Mouse (Mus musculus): Measurements from ENCODE around the gene Ttbk1. TPM values are rescaled to one million over a fixed set of nuclear protein-coding genes. Genes with fewer than 3 reads are reported as not detected.

Gene Ttbk1
- total and polyA plus RNA-seq, 2 experiments, result 0.18 to 0.22 TPM

DNA sequence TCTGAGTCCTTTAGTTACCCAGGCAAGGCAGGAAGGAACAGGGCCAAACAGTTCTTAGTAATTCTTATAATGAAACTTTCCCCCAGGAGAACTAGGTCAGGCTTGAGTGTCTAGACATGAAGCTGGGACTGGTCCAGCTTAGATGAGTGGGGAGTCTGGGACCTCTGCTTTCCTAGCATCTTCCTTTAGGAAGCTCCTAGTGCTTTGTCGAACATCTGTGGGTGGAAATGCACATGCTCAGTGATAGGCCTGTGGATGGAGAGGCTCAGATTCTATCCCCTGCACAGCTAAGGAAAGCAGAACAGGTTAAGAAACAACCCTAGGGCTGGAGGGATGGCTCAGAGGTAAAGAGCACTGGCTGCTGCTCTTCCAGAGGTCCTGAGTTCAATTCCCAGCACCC lies 92.8 kb downstream of the Ttbk1 start:
- peaks cover 44% of the 10 kb centered on the region for H3K36me3 ChIP-seq (ENCODE audit: control insufficient read depth, insufficient read depth, low read length)

DNA sequence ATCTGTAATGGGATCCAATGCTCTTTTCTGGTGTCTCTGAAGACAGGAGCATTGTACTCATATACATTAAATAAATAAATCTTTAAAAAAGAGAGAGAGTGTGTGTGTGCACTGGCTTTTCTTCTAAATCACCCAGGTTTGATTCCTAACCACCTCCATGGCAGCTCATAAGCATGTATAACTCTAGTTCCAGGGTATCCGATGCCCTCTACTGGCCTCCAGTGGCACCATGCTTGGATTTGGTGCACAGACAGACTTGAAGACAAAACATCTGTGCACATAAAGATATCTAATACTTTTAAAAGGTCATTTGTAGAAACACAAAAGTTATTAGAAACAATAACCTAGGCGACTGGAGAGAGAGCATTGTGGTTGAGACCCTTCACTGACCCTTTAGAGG lies 94.5 kb downstream of the Ttbk1 start:
- Histone ChIP-seq H3K36me3 (ENCODE audit: control insufficient read depth, insufficient read depth, low read length) (peaks cover 44% of the 10 kb centered on the region), H3K27ac (replicated peaks; ENCODE audit: insufficient read depth, low read depth, low read length) (no peak overlapping the region), H3K4me3 (ENCODE audit: insufficient read depth, low read depth, low read length) (no peak overlapping the region), H3K79me2 (ENCODE audit: control insufficient read depth, insufficient read depth, low read length) (peaks cover 2% of the 10 kb centered on the region; the same call in 1 of the 2 replicates), H3K27me3 (ENCODE audit: control insufficient read depth, insufficient read depth, low read length) (no peaks in the 10 kb centered on the region), H3K9ac (ENCODE audit: low read depth, low read length) (no peak overlapping the region), H3K4me1 (ENCODE audit: control insufficient read depth, insufficient read depth, low read length) (no peaks in the 10 kb centered on the region)
- DNase-seq (ENCODE audit: extremely low read depth, low read depth, low spot score), result peak; percentile 39
- peak; percentile 64; the same call in 1 of the 2 replicates for TF ChIP-seq CTCF (IDR thresholded peaks at IDR 0.05; ENCODE audit: low read depth, low read length)
- TF ChIP-seq POLR2A (IDR thresholded peaks at IDR 0.05; ENCODE audit: extremely low read depth, insufficient read depth, low read length), result no peak
- 56% methylated on average over 2 of the region's 2 CpGs for WGBS

More for the DNA sequence above, 92.8 kb downstream of the Ttbk1 start:
- no peak overlapping the region for H3K9ac ChIP-seq (ENCODE audit: low read depth, low read length)
- H3K27me3 ChIP-seq (ENCODE audit: control insufficient read depth, insufficient read depth, low read length), result no peaks in the 10 kb centered on the region
- TF ChIP-seq CTCF (IDR thresholded peaks at IDR 0.05; ENCODE audit: low read depth, low read length) (no peak), POLR2A (IDR thresholded peaks at IDR 0.05; ENCODE audit: extremely low read depth, insufficient read depth, low read length) (no peak)
- DNase-seq (ENCODE audit: extremely low read depth, low read depth, low spot score), result no peak
- no peaks in the 10 kb centered on the region for H3K79me2 ChIP-seq (ENCODE audit: control insufficient read depth, insufficient read depth, low read length)
- 90% methylated on average over 1 of the region's 1 CpGs for WGBS
- no peak overlapping the region for H3K27ac ChIP-seq (replicated peaks; ENCODE audit: insufficient read depth, low read depth, low read length)
- no peak overlapping the region for H3K4me3 ChIP-seq (ENCODE audit: insufficient read depth, low read depth, low read length)
- no peaks in the 10 kb centered on the region for H3K4me1 ChIP-seq (ENCODE audit: control insufficient read depth, insufficient read depth, low read length)

Other genes starting within 250 kb of the Ttbk1 start
- gene Polr1c, start 239.6 kb downstream of the Ttbk1 start, total RNA-seq (2014; rRNA removed), result 31.6 and 34.4 TPM in 2 replicates
- 25.2 and 25.3 TPM in 2 replicates for gene Polr1c, start 239.6 kb downstream of the Ttbk1 start, polyA plus RNA-seq (2012; rRNA removed)
- 24.6 and 25.5 TPM in 2 replicates for gene Yipf3, start 239.6 kb downstream of the Ttbk1 start, total RNA-seq (2014; rRNA removed)
- 229 and 271 TPM in 2 replicates for gene Yipf3, start 239.6 kb downstream of the Ttbk1 start, polyA plus RNA-seq (2012; rRNA removed)
- gene Lrrc73, start 234.1 kb downstream of the Ttbk1 start, total RNA-seq (2014; rRNA removed), result not detected in 2 replicates
- 0.09 and 0.16 TPM in 2 replicates for gene Lrrc73, start 234.1 kb downstream of the Ttbk1 start, polyA plus RNA-seq (2012; rRNA removed)
- gene Tjap1, start 204.6 kb downstream of the Ttbk1 start, total RNA-seq (2014; rRNA removed), result 2.5 and 3.7 TPM in 2 replicates
- gene Tjap1, start 204.6 kb downstream of the Ttbk1 start, polyA plus RNA-seq (2012; rRNA removed), result 8.2 and 13.2 TPM in 2 replicates
- not detected in 2 replicates for gene Dlk2, start 190.3 kb downstream of the Ttbk1 start, total RNA-seq (2014; rRNA removed)
- gene Dlk2, start 190.3 kb downstream of the Ttbk1 start, polyA plus RNA-seq (2012; rRNA removed), result not detected in 2 replicates
- 2.1 and 3.6 TPM in 2 replicates for gene Abcc10, start 159.3 kb downstream of the Ttbk1 start, total RNA-seq (2014; rRNA removed)
- gene Abcc10, start 159.3 kb downstream of the Ttbk1 start, polyA plus RNA-seq (2012; rRNA removed), result 10.3 and 17.3 TPM in 2 replicates
- gene Zfp318, start 103.9 kb downstream of the Ttbk1 start, total RNA-seq (2014; rRNA removed), result 6.0 and 6.9 TPM in 2 replicates
- gene Zfp318, start 103.9 kb downstream of the Ttbk1 start, polyA plus RNA-seq (2012; rRNA removed), result 6.0 and 8.3 TPM in 2 replicates
- gene Crip3, start 58.7 kb downstream of the Ttbk1 start, total RNA-seq (2014; rRNA removed), result not detected in 2 replicates
- 0.70 and 1.4 TPM in 2 replicates for gene Crip3, start 58.7 kb downstream of the Ttbk1 start, polyA plus RNA-seq (2012; rRNA removed)
- gene Slc22a7, start 49.2 kb downstream of the Ttbk1 start, total RNA-seq (2014; rRNA removed), result 10.3 and 27.9 TPM in 2 replicates
- gene Slc22a7, start 49.2 kb downstream of the Ttbk1 start, polyA plus RNA-seq (2012; rRNA removed), result 46.8 and 47.9 TPM in 2 replicates
- 6.6 and 9.0 TPM in 2 replicates for gene Dnph1, start 9.0 kb upstream of the Ttbk1 start, total RNA-seq (2014; rRNA removed)
- gene Dnph1, start 9.0 kb upstream of the Ttbk1 start, polyA plus RNA-seq (2012; rRNA removed), result 13.1 and 13.3 TPM in 2 replicates
- 4.1 and 5.1 TPM in 2 replicates for gene Cul9, start 58.7 kb upstream of the Ttbk1 start, total RNA-seq (2014; rRNA removed)
- 5.7 and 10.1 TPM in 2 replicates for gene Cul9, start 58.7 kb upstream of the Ttbk1 start, polyA plus RNA-seq (2012; rRNA removed)
- 3.4 and 5.4 TPM in 2 replicates for gene Srf, start 68.5 kb upstream of the Ttbk1 start, total RNA-seq (2014; rRNA removed)
- 32.2 and 45.6 TPM in 2 replicates for gene Srf, start 68.5 kb upstream of the Ttbk1 start, polyA plus RNA-seq (2012; rRNA removed)
- 0.65 and 0.87 TPM in 2 replicates for gene Ptk7, start 141.8 kb upstream of the Ttbk1 start, total RNA-seq (2014; rRNA removed)
- gene Ptk7, start 141.8 kb upstream of the Ttbk1 start, polyA plus RNA-seq (2012; rRNA removed), result 0.40 and 0.66 TPM in 2 replicates
- 48.1 and 49.0 TPM in 2 replicates for gene Klc4, start 158.3 kb upstream of the Ttbk1 start, total RNA-seq (2014; rRNA removed)
- 46.6 and 55.5 TPM in 2 replicates for gene Klc4, start 158.3 kb upstream of the Ttbk1 start, polyA plus RNA-seq (2012; rRNA removed)
- gene Mrpl2, start 158.6 kb upstream of the Ttbk1 start, total RNA-seq (2014; rRNA removed), result 58.5 and 71.1 TPM in 2 replicates
- 95.1 and 97.3 TPM in 2 replicates for gene Mrpl2, start 158.6 kb upstream of the Ttbk1 start, polyA plus RNA-seq (2012; rRNA removed)
- gene Cul7, start 162.7 kb upstream of the Ttbk1 start, total RNA-seq (2014; rRNA removed), result 5.0 and 5.4 TPM in 2 replicates
- 5.6 and 7.1 TPM in 2 replicates for gene Cul7, start 162.7 kb upstream of the Ttbk1 start, polyA plus RNA-seq (2012; rRNA removed)
- gene Rrp36, start 186.7 kb upstream of the Ttbk1 start, total RNA-seq (2014; rRNA removed), result 20.3 TPM in 2 replicates
- gene Rrp36, start 186.7 kb upstream of the Ttbk1 start, polyA plus RNA-seq (2012; rRNA removed), result 31.6 and 33.5 TPM in 2 replicates
- gene Mea1, start 191.1 kb upstream of the Ttbk1 start, total RNA-seq (2014; rRNA removed), result 52.4 and 60.4 TPM in 2 replicates
- gene Mea1, start 191.1 kb upstream of the Ttbk1 start, polyA plus RNA-seq (2012; rRNA removed), result 55.2 and 65.9 TPM in 2 replicates
- 23.9 and 44.0 TPM in 2 replicates for gene Klhdc3, start 193.2 kb upstream of the Ttbk1 start, total RNA-seq (2014; rRNA removed)
- gene Klhdc3, start 193.2 kb upstream of the Ttbk1 start, polyA plus RNA-seq (2012; rRNA removed), result 68.8 and 74.6 TPM in 2 replicates
- 13.6 and 14.8 TPM in 2 replicates for gene Ppp2r5d, start 217.4 kb upstream of the Ttbk1 start, total RNA-seq (2014; rRNA removed)
- gene Ppp2r5d, start 217.4 kb upstream of the Ttbk1 start, polyA plus RNA-seq (2012; rRNA removed), result 22.8 and 24.0 TPM in 2 replicates
- gene Pex6, start 223.8 kb upstream of the Ttbk1 start, total RNA-seq (2014; rRNA removed), result 39.5 and 46.4 TPM in 2 replicates
- gene Pex6, start 223.8 kb upstream of the Ttbk1 start, polyA plus RNA-seq (2012; rRNA removed), result 94.8 and 104 TPM in 2 replicates
- 3,482 and 4,252 TPM in 2 replicates for gene Gnmt, start 241.5 kb upstream of the Ttbk1 start, total RNA-seq (2014; rRNA removed)
- 4,950 and 5,107 TPM in 2 replicates for gene Gnmt, start 241.5 kb upstream of the Ttbk1 start, polyA plus RNA-seq (2012; rRNA removed)